In genomic region chr19:24851456-24852315, GRCm38 (mm10) we compare ENCODE assay signal across 7 mouse cellular contexts. TPM values are rescaled to one million over a fixed set of nuclear protein-coding genes. Genes with fewer than 3 reads are reported as not detected.
A peak's percentile ranks its signal among the peaks of the same experiment; 100 is the strongest.
DNase-seq lines count a peak whose midpoint lies in the region; ATAC-seq and TF ChIP-seq lines count a peak whose summit lies in the region.

No protein-coding gene starts in this region.

- peak; percentile 27 for DNase-seq in liver
- no peak for DNase-seq in liver, embryonic 11.5 days (ENCODE audit: low spot score)
- peak; percentile 42 for DNase-seq in gastrocnemius, adult 18-20 months (ENCODE audit: low spot score)
- peak; percentile 46 for DNase-seq in heart, postnatal 0 days (ENCODE audit: low spot score)
- peak; percentile 54 for DNase-seq in lung, postnatal 14 days
- no peak for DNase-seq in Muller cell, postnatal 12 days (ENCODE audit: inconsistent ontology term)
- no peak for DNase-seq in frontal cortex, adult 2 months (ENCODE audit: extremely low spot score in 1 of 2, low spot score in 1 of 2)

- no peak overlapping the region for H3K27ac ChIP-seq in liver, embryonic 11.5 days (ENCODE audit: low read depth, low read length)
- peak overlapping the region; percentile 43; the same call in 1 of the 2 replicates for H3K27ac ChIP-seq in heart, postnatal 0 days (ENCODE audit: low read depth)

- WGBS in liver, embryonic 11.5 days, result 86% methylated on average over 21 of the region's 21 CpGs
- 54% methylated on average over 21 of the region's 21 CpGs for WGBS in heart, postnatal 0 days

- no peaks in the 10 kb centered on the region for H3K27me3 ChIP-seq in liver, embryonic 11.5 days (replicated peaks; ENCODE audit: control insufficient read depth, insufficient read depth, low read length)
- no peaks in the 10 kb centered on the region for H3K27me3 ChIP-seq in heart, postnatal 0 days (ENCODE audit: control insufficient read depth, insufficient read depth, low read length)

- no peak overlapping the region for H3K9ac ChIP-seq in liver, embryonic 11.5 days (ENCODE audit: low read depth, low read length)
- no peak overlapping the region for H3K9ac ChIP-seq in heart, postnatal 0 days (replicated peaks; ENCODE audit: low read depth, low read length)

- H3K9me3 ChIP-seq in liver, embryonic 11.5 days (ENCODE audit: control insufficient read depth, low read length), result no peaks in the 10 kb centered on the region
- H3K9me3 ChIP-seq in heart, postnatal 0 days (replicated peaks; ENCODE audit: control insufficient read depth, low read length), result no peaks in the 10 kb centered on the region

- no peak for TF ChIP-seq CTCF in heart, postnatal 0 days (IDR thresholded peaks at IDR 0.05; ENCODE audit: low read depth)

- H3K4me3 ChIP-seq in liver, embryonic 11.5 days (ENCODE audit: low read depth, low read length), result no peak overlapping the region
- no peak overlapping the region for H3K4me3 ChIP-seq in heart, postnatal 0 days (ENCODE audit: low read depth, low read length)

- H3K4me2 ChIP-seq in liver, embryonic 11.5 days, result no peak overlapping the region
- peak overlapping the region; percentile 38 for H3K4me2 ChIP-seq in heart, postnatal 0 days (ENCODE audit: low read depth, low read length)

- no peak for TF ChIP-seq EP300 in heart, postnatal 0 days (IDR thresholded peaks at IDR 0.05; ENCODE audit: low read depth)

- ATAC-seq in liver, embryonic 11.5 days (replicated peaks; ENCODE audit: low FRiP score), result no peak
- no peak for ATAC-seq in heart, postnatal 0 days (ENCODE audit: insufficient read depth, low read depth)

- H3K4me1 ChIP-seq in liver, embryonic 11.5 days (replicated peaks; ENCODE audit: control insufficient read depth, insufficient read depth, low read length), result no peaks in the 10 kb centered on the region
- H3K4me1 ChIP-seq in heart, postnatal 0 days (ENCODE audit: control insufficient read depth, insufficient read depth), result peaks cover 39% of the 10 kb centered on the region

- H3K36me3 ChIP-seq in liver, embryonic 11.5 days (ENCODE audit: control insufficient read depth, insufficient read depth, low read length), result no peaks in the 10 kb centered on the region
- no peaks in the 10 kb centered on the region for H3K36me3 ChIP-seq in heart, postnatal 0 days (replicated peaks; ENCODE audit: control insufficient read depth, insufficient read depth, low read length)

RNA-seq across cellular contexts. Expression of gene Pgm5, which starts 10.0 kb away (rescaled TPM):
- 1.4 and 1.6 TPM in 2 replicates for polyA plus RNA-seq in liver, embryonic 11.5 days (2014; fragmentation: Nextera tagmentation; extraction: Ambion mirVana)
- 10 to 100 TPM; 14.2 to 19.3 TPM for total RNA-seq in gastrocnemius, adult 18-20 months (2021)
- total RNA-seq in heart, postnatal 0 days (2014; rRNA removed; ENCODE audit: low replicate concordance), result 106 and 163 TPM in 2 replicates
- 3.9 and 4.9 TPM in 2 replicates for polyA plus RNA-seq in heart, postnatal 0 days (2015; fragmentation: Nextera tagmentation; extraction: Ambion mirVana)
- polyA plus RNA-seq in frontal cortex, adult 2 months (2012; rRNA removed), result 2.5 and 3.4 TPM in 2 replicates

RNA-seq across cellular contexts. Expression of gene Gm10053, which starts 23.8 kb away (rescaled TPM):
- 306 and 327 TPM in 2 replicates for polyA plus RNA-seq in liver, embryonic 11.5 days (2014; fragmentation: Nextera tagmentation; extraction: Ambion mirVana)
- 100 to 1,000 TPM; 441 to 524 TPM for total RNA-seq in gastrocnemius, adult 18-20 months (2021)
- 390 and 396 TPM in 2 replicates for total RNA-seq in heart, postnatal 0 days (2014; rRNA removed; ENCODE audit: low replicate concordance)
- polyA plus RNA-seq in heart, postnatal 0 days (2015; fragmentation: Nextera tagmentation; extraction: Ambion mirVana), result 1,580 and 1,639 TPM in 2 replicates
- 104 and 113 TPM in 2 replicates for polyA plus RNA-seq in frontal cortex, adult 2 months (2012; rRNA removed)

RNA-seq across cellular contexts. Expression of gene Foxd4, which starts 49.3 kb away (rescaled TPM):
- not detected in 2 replicates for polyA plus RNA-seq in liver, embryonic 11.5 days (2014; fragmentation: Nextera tagmentation; extraction: Ambion mirVana)
- total RNA-seq in gastrocnemius, adult 18-20 months (2021), result not detected
- not detected in 2 replicates for total RNA-seq in heart, postnatal 0 days (2014; rRNA removed; ENCODE audit: low replicate concordance)
- polyA plus RNA-seq in heart, postnatal 0 days (2015; fragmentation: Nextera tagmentation; extraction: Ambion mirVana), result not detected in 2 replicates
- polyA plus RNA-seq in frontal cortex, adult 2 months (2012; rRNA removed), result not detected in 2 replicates

Comparison
In these comparisons a context has a peak if more than half of its experiments do, and no peak if none do; other contexts are left out.
1. DNase-seq: peak in liver (single experiment), gastrocnemius, adult 18-20 months (single experiment), heart, postnatal 0 days (single experiment) and lung, postnatal 14 days (single experiment); none in liver, embryonic 11.5 days (single experiment), Muller cell, postnatal 12 days (single experiment) and frontal cortex, adult 2 months (0 of 2).